In genomic region chr8:126852663-126853390, GRCm38 (mm10) we compare ENCODE assay signal across 8 mouse cellular contexts.
DNase-seq lines count a peak whose midpoint lies in the region; ATAC-seq and TF ChIP-seq lines count a peak whose summit lies in the region.

No protein-coding gene starts in this region.

- H3K27ac ChIP-seq in bone marrow, adult 2 months (ENCODE audit: control insufficient read depth, insufficient read depth, low read depth, low read length, poor library complexity), result peak overlapping the region; percentile 80
- H3K27ac ChIP-seq in heart, embryonic 15.5 days, result peak overlapping the region; percentile 73
- peak overlapping the region; percentile 83 for H3K27ac ChIP-seq in small intestine, adult 2 months (ENCODE audit: insufficient read depth, low read depth, low read length)
- no peak overlapping the region for H3K27ac ChIP-seq in neural tube, embryonic 15.5 days (replicated peaks)

- H3K4me2 ChIP-seq in heart, embryonic 15.5 days, result no peak overlapping the region
- H3K4me2 ChIP-seq in neural tube, embryonic 15.5 days, result no peak overlapping the region

- DNase-seq in adrenal gland, adult 8-10 months, result peak; percentile 71
- DNase-seq in adrenal gland, postnatal 25 days, result no peak
- DNase-seq in kidney, postnatal 4 days, result peak; percentile 55 to 73
- no peak for DNase-seq in thymus, postnatal 10 days (ENCODE audit: low spot score in 2 of 2)

- peaks cover 29% of the 10 kb centered on the region for H3K4me1 ChIP-seq in bone marrow, adult 2 months (ENCODE audit: control insufficient read depth, insufficient read depth, low read length)
- H3K4me1 ChIP-seq in heart, embryonic 15.5 days (replicated peaks), result peaks cover 23% of the 10 kb centered on the region
- peaks cover 50% of the 10 kb centered on the region for H3K4me1 ChIP-seq in small intestine, adult 2 months (ENCODE audit: control insufficient read depth, insufficient read depth, insufficient read length, low read length)
- H3K4me1 ChIP-seq in neural tube, embryonic 15.5 days, result peaks cover 7% of the 10 kb centered on the region

- 43% methylated on average over 10 of the region's 10 CpGs for WGBS in bone marrow, adult 2 months
- WGBS in heart, embryonic 15.5 days, result 57% methylated on average over 10 of the region's 10 CpGs
- WGBS in small intestine, adult 2 months, result 65% methylated on average over 10 of the region's 10 CpGs
- WGBS in neural tube, embryonic 15.5 days, result 65% methylated on average over 10 of the region's 10 CpGs

- no peaks in the 10 kb centered on the region for H3K27me3 ChIP-seq in heart, embryonic 15.5 days
- no peaks in the 10 kb centered on the region for H3K27me3 ChIP-seq in small intestine, adult 2 months (ENCODE audit: control insufficient read depth, insufficient read depth, low read length)
- no peaks in the 10 kb centered on the region for H3K27me3 ChIP-seq in neural tube, embryonic 15.5 days (replicated peaks)

- no peak overlapping the region for H3K4me3 ChIP-seq in bone marrow, adult 2 months (replicated peaks; ENCODE audit: control insufficient read depth, low read depth, low read length)
- H3K4me3 ChIP-seq in heart, embryonic 15.5 days, result no peak overlapping the region
- no peak overlapping the region for H3K4me3 ChIP-seq in small intestine, adult 2 months (ENCODE audit: low read depth, low read length)
- no peak overlapping the region for H3K4me3 ChIP-seq in neural tube, embryonic 15.5 days (replicated peaks)

- ATAC-seq in heart, embryonic 15.5 days (replicated peaks; ENCODE audit: insufficient number of reproducible peaks, insufficient read depth, low FRiP score, low read depth), result no peak
- ATAC-seq in neural tube, embryonic 15.5 days (ENCODE audit: low FRiP score), result no peak

- no peak overlapping the region for H3K9ac ChIP-seq in heart, embryonic 15.5 days
- no peak overlapping the region for H3K9ac ChIP-seq in neural tube, embryonic 15.5 days (replicated peaks)

- TF ChIP-seq CTCF in bone marrow, adult 2 months (IDR thresholded peaks at IDR 0.05; ENCODE audit: control insufficient read depth, insufficient read depth, low read length), result no peak
- TF ChIP-seq CTCF in small intestine, adult 2 months (IDR thresholded peaks at IDR 0.05; ENCODE audit: extremely low read depth, insufficient read length, insufficient replicate concordance, low read depth, low read length), result no peak

- no peaks in the 10 kb centered on the region for H3K9me3 ChIP-seq in heart, embryonic 15.5 days (replicated peaks)
- H3K9me3 ChIP-seq in neural tube, embryonic 15.5 days (replicated peaks), result no peaks in the 10 kb centered on the region

- no peak for TF ChIP-seq POLR2A in bone marrow, adult 2 months (IDR thresholded peaks at IDR 0.05; ENCODE audit: borderline replicate concordance, control insufficient read depth, low read depth, low read length)
- no peak for TF ChIP-seq POLR2A in small intestine, adult 2 months (IDR thresholded peaks at IDR 0.05; ENCODE audit: low read depth, low read length)

- no peaks in the 10 kb centered on the region for H3K36me3 ChIP-seq in heart, embryonic 15.5 days
- no peaks in the 10 kb centered on the region for H3K36me3 ChIP-seq in small intestine, adult 2 months (ENCODE audit: control insufficient read depth, insufficient read depth, low read length)
- H3K36me3 ChIP-seq in neural tube, embryonic 15.5 days, result no peaks in the 10 kb centered on the region

Comparison
In these comparisons a context has a peak if more than half of its experiments do, and no peak if none do; other contexts are left out.
1. DNase-seq: peak in adrenal gland, adult 8-10 months (single experiment) and kidney, postnatal 4 days (2 of 2); none in adrenal gland, postnatal 25 days (single experiment) and thymus, postnatal 10 days (0 of 2).